Mouse (Mus musculus) left cerebral cortex, adult 2 months (tissue): ENCODE measurements around the gene Kctd12b. TPM values are rescaled to one million over a fixed set of nuclear protein-coding genes. Genes with fewer than 3 reads are reported as not detected.
"Not testable (repeated sequence)": the region's sequence is repeated elsewhere in the genome, so short reads cannot be mapped to it uniquely, and the experiment has no call there.

Experiments used
- DNase-seq, 2 experiments: peaks; one replicate each; pipeline ENCODE4 v3.0.0; 2021 to 2022; ENCODE audit warnings: low spot score in 2 of 2, mixed read lengths in 1 of 2; ENCODE audit errors: extremely low spot score in 1 of 2
- H3K27ac ChIP-seq: fragments of 200-600 bp; 2 replicates; pipeline ENCODE4 v1.8.1; 2022
- H3K4me3 ChIP-seq: fragments of 200-600 bp; 2 replicates; pipeline ENCODE4 v1.8.1; 2022
- CTCF ChIP-seq: fragments of 200-600 bp; IDR thresholded peaks from 2 replicates; pipeline ENCODE4 v1.8.1; 2022; ENCODE audit warnings: antibody characterized with exemption, mild to moderate bottlenecking, moderate library complexity
- intact Hi-C: fragments of 180-260 bp; cut with DNase I; formaldehyde crosslinking; loops from one replicate; pipeline ENCODE4 v1.15.1; 2025
- long read RNA-seq, 2 experiments: library from polyadenylated mRNA; stranded (forward); transcript quantifications; one replicate each; pipeline ENCODE4 v2.0.0; 2021; ENCODE audit warnings: borderline mapping rate in 2 of 2
- total RNA-seq, 2 experiments: library from RNA; stranded (reverse); gene quantifications; 2 replicates each; pipeline ENCODE4 v1.2.3; 2021

The Kctd12b gene
- 1 to 10 TPM; 2.1 to 3.2 TPM for total RNA-seq
- long read RNA-seq, experiment 1, full-length matches to known transcripts, result 1 of 1 reads
- long read RNA-seq, experiment 1, partial matches to known transcripts, result 0 of 1 reads
- long read RNA-seq, experiment 1, other reads (novel, unspliced or antisense), result 0 of 1 reads
- long read RNA-seq, experiment 2, full-length matches to known transcripts, result 3 of 3 reads
- long read RNA-seq, experiment 2, partial matches to known transcripts, result 0 of 3 reads
- long read RNA-seq, experiment 2, other reads (novel, unspliced or antisense), result 0 of 3 reads

DNA sequence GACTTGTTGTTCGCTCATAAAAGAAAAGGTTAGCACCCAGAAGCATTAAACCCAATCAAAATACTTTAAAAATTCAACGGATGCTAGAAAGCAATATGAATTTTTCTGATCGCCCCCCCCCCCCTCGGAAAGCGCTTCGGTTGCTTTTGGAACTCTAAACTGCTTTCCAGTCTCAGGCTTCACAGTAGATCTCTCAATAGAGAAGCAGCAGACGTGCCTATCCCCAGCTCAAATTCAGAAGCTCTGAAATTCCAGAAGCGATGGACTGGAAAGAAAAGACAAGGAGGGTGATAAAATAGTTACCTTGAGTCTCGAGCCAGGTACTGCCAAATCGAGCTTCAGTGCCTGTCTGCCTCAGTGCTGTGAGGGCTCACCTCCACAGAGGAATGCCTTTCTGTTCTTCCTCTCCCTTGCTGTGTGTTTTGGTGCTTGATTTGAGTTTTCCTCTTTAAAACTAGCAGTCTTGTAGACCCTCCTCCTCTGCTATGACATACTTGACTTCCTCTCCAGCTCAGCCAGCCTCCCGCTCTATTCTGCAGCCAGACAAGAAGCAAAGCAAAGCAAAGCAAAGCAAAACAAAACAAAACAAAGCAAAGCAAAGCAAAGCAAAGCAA, at the start of gene Kctd12b:
Gene Kctd12b, minus strand, starts transcription at position 610 of the 614 bp plus-strand sequence.
- TF ChIP-seq CTCF, result no peak
- no peak for DNase-seq
- intact Hi-C loops, result no loop called here
- H3K4me3 ChIP-seq, result peak within 1 kb of the TSS; percentile 37
- no peak within 1 kb of the TSS for H3K27ac ChIP-seq

DNA sequence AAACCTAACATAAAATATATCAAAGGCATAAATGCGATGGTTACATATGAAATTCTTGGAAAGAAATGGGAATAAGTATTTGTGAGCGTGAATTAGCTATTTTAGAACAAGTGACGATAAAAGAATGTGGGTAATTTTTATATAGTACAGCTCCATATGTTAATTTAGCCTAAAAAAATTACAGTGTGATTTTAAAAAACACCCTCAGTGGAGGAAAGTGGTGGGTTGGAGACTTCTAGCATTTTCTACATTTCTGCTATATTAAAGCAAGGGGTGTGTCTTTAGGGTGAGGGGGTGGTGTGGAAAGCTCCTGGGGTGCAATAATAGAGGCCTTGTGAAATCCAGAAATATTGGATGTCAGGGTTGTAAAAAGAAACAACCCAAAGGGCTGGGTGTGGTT, 46.3 kb upstream of the Kctd12b start:
- no peak for DNase-seq
- Histone ChIP-seq H3K4me3 (no peak overlapping the region), H3K27ac (no peak overlapping the region)
- no peak for TF ChIP-seq CTCF
- intact Hi-C loops, result no loop called here

DNA sequence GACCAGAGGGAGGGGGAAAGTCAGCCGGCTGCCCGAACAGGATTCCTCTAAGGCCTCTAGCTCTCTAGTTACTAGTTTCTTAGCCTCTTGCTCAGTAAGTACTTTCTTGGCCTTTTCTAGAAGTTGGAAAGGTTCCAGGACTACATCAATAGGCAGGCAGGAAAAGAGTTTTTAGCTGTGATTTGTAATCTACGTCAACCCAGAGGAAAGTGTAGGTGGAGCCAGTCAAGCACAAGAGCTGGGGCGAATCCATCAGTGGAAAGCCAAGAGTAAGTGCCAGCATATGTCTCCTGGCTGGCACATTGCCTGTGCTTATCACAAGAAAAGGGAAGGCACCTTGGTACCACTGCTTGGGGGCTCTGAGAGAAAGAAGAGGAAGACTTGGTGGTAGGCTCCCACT, 39.5 kb upstream of the Kctd12b start:
- no peak for DNase-seq
- Histone ChIP-seq H3K4me3 (no peak overlapping the region), H3K27ac (no peak overlapping the region)
- TF ChIP-seq CTCF, result no peak
- intact Hi-C loops, result no loop called here

DNA sequence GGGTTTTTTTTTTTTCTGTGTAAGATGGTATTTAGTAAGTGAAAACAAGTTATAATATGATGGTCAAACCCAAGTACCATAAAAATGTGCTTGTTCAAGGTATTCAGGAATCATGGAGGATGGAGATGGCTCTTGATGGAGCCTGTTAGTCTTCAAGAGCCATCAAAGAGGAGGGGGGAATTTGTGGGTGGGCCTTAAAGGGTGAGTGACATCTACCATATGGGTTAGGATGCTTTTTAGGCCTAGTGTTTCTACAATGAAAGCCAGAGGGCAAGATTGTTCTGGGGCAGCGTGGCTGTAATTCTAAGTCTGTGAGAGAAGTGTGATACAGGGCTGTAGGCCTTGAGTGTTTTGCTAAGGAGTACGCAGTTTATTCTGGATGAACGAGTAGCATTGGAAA, 28.2 kb upstream of the Kctd12b start:
- intact Hi-C loops, result no loop called here
- Histone ChIP-seq H3K27ac (peak overlapping the region; percentile 8; the same call in 1 of the 2 replicates), H3K4me3 (peak overlapping the region; percentile 56)
- TF ChIP-seq CTCF, result no peak
- no peak for DNase-seq

DNA sequence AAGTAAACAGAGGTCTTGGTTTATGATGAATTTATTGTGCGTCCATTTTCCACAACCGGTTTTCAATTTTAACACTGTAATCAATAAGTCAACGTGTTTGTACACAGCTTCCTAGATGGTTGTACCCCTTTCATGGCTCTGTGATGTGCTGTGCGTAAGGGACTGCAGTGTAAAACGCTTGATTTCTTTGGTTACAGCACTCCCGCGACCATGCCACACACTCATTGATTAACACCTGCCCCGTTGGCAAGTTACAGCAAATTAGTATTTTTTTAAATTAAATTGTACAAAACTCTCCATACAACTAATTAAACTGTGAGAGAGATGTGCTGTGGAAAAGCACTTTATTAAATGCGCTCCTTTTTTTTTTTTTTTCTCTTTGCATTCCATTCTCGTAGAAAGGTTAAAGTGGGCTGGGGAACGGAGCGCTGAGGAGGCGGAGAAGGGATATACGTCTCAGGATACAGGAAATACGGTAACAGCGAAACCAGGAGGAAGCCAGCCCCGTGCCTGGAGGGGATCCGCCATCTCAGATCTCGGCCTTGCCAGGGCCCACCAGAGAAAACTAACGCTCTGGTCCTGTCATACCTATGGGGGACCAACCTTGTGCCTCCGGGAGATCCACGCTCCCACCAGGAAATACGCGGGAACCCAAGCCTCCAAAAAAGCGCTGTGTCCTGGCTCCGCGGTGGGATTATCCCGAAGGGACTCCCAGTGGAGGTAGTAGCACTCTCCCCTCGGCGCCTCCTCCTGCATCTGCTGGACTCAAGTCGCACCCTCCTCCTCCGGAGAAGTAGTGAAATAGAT, 27.1 kb upstream of the Kctd12b start, which contains the start of gene Nbdy:
Gene Nbdy, plus strand, starts transcription at position 481 of the 807 bp plus-strand sequence.
- DNase-seq, result peak; percentile 46 to 48
- intact Hi-C loops, result loop anchor here (1.0 kb wide), 1 partner anchor 225 kb away; the partner anchor contains the start of gene Ubqln2
- peak within 1 kb of the TSS; percentile 56 for H3K4me3 ChIP-seq
- no peak for TF ChIP-seq CTCF
- peak within 1 kb of the TSS; percentile 80 for H3K27ac ChIP-seq

DNA sequence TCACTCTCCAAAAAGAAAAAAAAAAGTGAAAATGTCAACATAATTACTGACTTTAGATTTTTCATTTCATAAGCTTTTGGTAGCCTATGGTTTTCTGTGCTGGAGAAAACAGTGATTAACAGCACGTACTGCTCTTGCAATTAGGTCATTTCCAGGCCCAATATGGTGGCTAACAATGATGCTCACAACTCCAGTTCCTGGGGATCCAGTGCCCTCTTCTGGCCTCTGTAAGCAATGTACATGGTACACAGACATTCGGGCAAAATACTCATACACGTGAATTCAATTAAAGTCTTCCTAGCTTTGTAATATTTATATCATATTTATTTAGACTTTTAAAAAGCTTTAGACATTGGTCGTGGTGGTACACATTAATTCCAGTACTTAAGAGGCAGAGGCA, 23.4 kb upstream of the Kctd12b start:
- no peak overlapping the region for H3K4me3 ChIP-seq
- TF ChIP-seq CTCF, result peak; percentile 35
- intact Hi-C loops, result no loop called here

DNA sequence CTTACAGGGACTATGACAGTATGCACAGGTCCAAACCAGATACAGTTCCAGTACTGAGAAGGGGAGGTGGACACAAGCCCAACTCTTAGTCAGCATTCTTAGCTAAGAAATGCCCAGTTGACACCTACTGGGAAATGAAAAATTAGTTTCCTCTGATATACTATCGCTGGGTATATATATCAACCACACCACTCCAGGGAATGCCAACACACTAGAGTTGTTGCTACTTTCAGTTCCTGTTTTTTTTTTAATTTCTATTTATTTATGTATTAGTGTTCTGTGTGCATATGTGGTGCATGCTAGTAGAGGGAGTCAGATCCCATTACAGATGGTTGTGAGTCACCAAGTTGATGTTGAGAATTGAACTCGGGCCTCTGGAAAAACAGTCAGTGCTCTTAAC, 20.5 kb upstream of the Kctd12b start:
- no peak for TF ChIP-seq CTCF
- intact Hi-C loops, result no loop called here
- no peak overlapping the region for H3K4me3 ChIP-seq
- DNase-seq, result no peak
- H3K27ac ChIP-seq, result no peak overlapping the region

More for the DNA sequence above, 23.4 kb upstream of the Kctd12b start:
- no peak overlapping the region for H3K27ac ChIP-seq
- no peak for DNase-seq

DNA sequence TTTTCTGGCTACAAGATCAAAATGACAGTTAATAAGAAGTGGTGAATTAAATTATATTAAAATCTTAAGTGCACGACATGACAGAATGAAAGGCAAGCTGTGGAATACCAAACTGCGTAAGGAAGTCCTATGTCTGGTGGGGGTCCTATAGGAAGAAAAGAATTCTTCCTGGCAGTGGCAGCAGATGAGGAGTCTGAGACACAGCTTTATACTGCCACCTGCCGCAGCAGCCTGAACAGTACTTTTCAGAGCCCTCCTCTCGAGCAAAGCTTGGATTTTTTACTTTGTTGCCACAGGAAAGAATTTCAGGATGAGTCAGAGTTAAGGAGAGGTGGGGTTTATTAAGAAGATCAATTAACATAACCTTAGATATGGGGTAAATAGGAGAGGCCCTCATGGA, 11.5 kb upstream of the Kctd12b start:
- intact Hi-C loops, result loop anchor here (1.0 to 2.0 kb wide), 2 partner anchors 71 to 318 kb away; no protein-coding TSS in a partner anchor
- peak; percentile 68 for TF ChIP-seq CTCF
- peak in 1 of 2 experiments; percentile 20 for DNase-seq
- no peak overlapping the region for H3K4me3 ChIP-seq
- H3K27ac ChIP-seq, result no peak overlapping the region

DNA sequence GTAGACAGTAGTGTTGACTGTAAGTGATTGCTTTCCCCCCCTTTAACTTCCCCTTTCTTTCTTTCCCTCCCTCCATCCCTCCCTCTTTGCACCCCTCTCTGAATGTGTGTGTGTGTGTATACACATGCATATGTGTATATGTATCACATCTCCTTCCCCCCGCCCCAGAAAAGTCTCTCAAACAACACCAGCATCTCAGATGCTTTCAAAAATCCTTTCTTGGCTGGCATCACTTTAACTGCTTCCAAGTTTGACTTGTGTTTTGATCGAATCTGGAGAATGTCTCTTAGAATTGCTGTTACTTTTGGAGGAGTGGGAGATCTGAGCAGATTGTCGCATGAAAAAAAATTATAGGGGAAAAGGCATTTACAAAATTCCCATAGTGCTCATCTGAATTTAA, 4.3 kb upstream of the Kctd12b start:
- Histone ChIP-seq H3K4me3 (no peak overlapping the region), H3K27ac (no peak overlapping the region)
- intact Hi-C loops, result no loop called here
- TF ChIP-seq CTCF, result no peak
- no peak for DNase-seq

DNA sequence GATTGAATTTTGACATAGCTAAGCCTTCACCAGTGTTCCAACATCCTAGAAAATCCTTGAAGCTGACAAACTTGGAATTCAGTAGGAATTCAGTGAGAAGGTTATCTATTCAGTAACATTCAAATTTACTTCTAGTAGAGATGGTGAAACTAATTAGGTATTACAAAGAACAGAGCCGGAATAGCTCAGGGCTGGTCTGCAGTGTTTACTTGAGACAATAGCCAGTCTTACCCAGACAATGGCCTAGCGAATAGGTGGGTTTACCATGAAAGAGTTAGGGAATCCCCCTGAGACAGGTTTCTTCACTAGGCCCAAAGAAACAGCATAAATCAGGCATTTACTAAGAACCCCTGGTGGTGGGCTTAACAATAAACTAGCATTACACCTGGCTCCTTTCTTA, 28.0 kb downstream of the Kctd12b start:
- intact Hi-C loops, H3K27ac ChIP-seq, DNase-seq, H3K4me3 ChIP-seq: not testable (repeated sequence)

DNA sequence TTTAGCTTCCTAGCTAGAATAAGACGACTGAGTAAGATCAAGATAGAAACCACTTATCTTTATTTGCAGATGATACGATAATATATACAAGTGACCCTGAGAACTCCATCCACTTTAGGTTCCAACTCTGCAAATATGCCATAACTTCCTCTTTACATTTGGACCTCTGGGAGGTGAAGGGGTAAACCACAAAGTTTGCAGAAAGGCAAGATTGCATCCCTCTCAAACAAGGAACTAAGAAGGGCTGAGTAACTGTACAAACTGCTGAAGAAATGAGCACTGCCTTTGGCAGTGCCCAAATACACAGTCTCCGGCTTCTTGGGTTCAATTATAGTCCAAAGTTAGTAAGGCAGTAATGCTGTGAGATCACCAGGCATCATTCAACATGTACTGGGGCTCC, 31.3 kb downstream of the Kctd12b start:
- H3K27ac ChIP-seq, result no peak overlapping the region
- intact Hi-C loops, result no loop called here
- TF ChIP-seq CTCF, result no peak
- no peak overlapping the region for H3K4me3 ChIP-seq
- no peak for DNase-seq

DNA sequence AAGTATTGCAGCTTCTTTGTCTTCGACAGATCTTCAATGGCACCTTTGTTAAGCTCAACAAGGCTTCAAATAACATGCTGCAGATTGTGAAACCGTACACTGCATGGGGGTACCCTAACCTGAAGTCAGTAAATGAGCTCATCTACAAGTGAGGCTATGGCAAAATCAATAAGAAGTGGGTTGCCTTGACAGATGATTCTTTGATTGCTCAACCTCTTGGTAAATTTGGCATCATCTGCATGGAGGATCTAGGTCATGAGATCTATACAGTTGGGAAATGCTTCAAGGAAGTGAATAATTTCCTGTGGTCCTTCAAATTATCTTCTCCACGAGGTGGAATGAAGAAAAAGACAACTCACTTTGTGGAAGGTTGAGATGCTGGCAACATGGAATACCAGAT, 39.2 kb downstream of the Kctd12b start:
- Histone ChIP-seq H3K4me3 (no peak overlapping the region), H3K27ac (no peak overlapping the region)
- intact Hi-C loops, result no loop called here
- no peak for TF ChIP-seq CTCF
- DNase-seq, result no peak
